Mouse (Mus musculus) c-Kit-negative CD71-positive TER-119-positive erythroid progenitor cells, embryonic 14.5 days (primary cell): Measurements from ENCODE around the gene Slc1a5.

Experiments
- DNase-seq: peaks from one replicate; pipeline ENCODE4 v3.0.0-alpha.2; 2013; ENCODE audit warnings: low read depth, low spot score

Slc1a5 gene

GRCm38 (mm10) chr7:16780825-16781554 is at the start of gene Slc1a5:
Gene Slc1a5, plus strand, starts transcription at chr7:16781340.
- peak; percentile 91 for DNase-seq

GRCm38 (mm10) chr7:16731893-16732422 is 49.2 kb upstream of the Slc1a5 start:
- DNase-seq = no peak

DNA sequence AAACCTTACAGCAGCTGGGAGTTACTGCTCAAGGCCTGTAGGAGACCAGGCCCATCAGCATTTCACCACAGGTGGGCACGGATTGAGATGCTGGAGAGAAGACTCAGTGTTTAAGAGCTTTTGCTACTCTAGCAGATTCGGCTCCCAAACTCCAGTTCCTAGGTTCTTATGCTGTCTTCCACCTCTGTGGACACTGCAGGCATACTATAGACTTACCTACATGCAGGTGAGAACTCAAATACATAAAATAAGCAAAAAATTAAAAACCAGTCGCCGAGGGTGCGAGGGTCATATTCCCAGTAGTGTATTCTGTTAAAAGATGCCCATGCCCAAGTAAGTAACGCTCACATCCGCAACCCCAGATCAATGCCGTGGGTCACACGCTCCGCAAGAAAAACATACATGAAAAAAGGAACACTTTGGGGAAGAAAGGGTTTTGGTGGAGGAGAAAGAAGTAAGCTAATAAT is 43.5 kb upstream of the Slc1a5 start:
- no peak for DNase-seq

- DNase-seq = peak; percentile 92
Observed at GRCm38 (mm10) chr7:16738073-16738696, 43.0 kb upstream of the Slc1a5 start, which contains the start of gene Ap2s1. Gene Ap2s1, plus strand, starts transcription at chr7:16738410.

DNA sequence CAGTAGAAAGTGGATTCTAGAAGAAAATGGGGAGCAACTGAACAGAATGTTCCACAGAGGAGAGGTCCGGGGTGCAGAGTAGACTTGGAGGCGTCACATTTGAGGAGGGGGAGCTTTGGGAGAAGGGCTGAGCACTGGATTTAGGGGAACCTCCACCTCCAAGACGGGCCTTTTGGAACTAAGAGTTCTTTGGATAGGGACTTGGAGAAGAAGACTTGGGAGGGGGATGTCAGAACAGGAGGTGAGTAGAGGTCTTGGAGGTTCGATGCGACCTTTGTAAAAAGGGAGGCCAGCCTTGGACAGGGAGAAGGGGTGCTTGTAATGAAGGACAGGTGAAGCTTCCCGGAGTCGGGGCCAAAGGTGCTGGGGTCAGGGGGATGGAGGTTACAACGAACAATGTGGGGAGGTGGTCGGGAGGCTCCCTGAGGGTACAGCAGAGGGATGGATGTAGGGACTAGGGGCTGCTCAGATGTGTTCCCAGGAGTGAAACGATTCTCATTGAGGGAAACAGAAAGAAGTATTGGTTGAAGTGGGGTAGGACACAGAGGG is 42.0 kb upstream of the Slc1a5 start:
- DNase-seq = no peak

DNA sequence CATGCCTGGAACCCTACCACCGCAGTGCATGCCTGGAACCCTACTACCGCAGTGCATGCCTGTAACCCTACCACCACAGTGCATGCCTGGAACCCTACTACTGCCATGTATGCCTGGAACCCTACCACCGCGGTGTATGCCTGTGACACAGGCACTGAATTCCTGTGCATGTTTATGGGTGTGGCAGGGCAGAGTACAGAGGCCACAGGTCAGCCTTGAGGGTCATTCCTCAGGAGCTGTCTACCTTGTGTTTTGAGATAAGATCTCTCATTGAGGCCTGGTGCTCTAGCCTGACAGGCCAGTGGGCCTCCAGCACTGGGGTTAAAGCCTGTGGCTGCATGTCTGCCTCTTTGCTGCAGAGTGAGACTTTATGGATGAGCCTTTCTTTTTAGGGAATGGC is 35.8 kb upstream of the Slc1a5 start:
- no peak for DNase-seq

DNA sequence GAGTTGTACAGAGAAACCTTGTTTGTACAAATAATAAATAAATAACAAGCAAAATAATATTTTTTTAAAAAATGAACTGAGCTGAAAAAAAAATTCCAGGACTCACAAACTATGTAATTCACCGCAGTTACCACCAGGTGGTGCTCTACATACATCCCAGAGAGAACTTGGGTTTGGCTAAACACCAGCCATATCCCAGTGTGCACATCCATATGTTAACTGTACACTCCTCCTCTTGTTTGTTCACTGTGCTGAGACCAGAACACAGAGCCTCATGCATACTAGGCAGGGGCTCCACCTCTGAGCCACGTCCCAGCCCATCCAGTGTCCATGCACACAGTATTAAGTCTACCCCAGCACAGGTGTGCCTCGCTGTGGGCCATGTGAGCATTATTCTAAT is 35.0 kb upstream of the Slc1a5 start:
- peak; percentile 71 for DNase-seq

DNA sequence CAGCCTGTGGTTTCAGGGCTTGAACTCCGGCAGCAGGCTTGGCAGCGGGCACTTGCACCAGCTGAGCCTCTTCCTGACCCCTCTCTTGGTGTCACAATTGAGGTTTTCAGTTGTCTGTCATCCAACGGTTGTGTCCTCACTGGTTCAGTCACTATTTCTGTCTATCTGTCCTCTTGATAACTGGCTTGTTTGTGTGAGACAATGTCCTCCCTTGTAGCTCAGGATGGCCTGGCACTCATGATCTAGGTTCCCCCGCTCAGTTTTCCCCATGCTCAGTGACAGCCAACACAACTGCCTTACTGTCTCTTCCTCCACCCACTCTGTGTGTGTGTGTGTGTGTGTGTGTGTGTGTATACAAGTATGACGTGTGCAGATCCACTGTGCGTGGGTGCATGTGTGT is 33.5 kb upstream of the Slc1a5 start:
- no peak for DNase-seq

DNA sequence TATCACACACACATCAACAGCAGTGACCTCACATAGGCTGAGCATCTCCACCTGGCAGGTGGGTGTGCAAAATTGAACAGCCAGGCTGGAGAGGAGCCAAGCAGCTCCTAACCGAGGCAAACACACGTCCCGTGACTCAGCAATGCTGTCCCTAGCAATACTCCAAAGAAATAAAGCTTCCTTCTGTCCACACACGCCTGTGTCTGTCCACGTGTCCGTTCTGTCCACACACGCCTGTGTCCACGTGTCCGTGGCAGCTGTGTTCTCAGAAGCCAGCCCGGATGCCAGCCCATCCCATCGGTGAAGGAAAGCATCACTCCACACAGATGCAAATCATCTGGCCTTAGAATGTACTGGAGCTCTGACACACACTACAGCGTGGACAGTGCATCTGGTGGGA is 29.1 kb upstream of the Slc1a5 start:
- no peak for DNase-seq

- no peak for DNase-seq
Observed at GRCm38 (mm10) chr7:16755362-16756017, 25.6 kb upstream of the Slc1a5 start.

DNA sequence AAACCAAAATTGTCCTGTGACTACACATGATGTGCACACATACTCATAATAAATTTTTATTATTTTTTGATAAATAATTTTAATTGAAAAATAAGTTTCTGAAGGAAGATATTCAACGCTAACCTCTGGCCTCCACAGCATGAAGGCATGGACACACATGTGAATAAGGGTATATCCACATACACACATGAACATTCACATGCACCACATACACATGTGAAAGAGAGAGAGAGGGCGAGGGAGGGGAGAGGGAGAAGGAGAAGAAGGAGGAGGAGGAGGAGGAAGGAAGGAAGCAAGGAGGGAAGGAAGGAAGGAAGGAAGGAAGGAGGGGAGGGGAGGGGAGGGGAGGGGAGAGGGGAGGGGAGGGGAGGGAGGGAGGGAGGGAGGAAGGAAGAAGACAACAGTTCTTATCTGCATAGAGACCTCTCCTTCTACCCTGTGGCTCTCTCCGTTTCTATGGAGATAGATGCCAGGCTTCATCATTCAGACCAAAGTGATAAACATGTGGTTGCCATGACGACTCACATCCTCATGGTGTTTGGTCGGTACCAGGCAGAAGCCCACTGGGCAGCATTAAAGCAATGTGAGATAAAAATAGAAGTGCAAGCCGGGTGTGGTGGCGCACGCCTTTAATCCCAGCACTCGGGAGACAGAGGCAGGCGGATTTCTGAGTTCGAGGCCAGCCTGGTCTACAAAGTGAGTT is 22.1 kb upstream of the Slc1a5 start:
- DNase-seq = no peak

- DNase-seq = no peak
Observed at GRCm38 (mm10) chr7:16760292-16760691, 20.8 kb upstream of the Slc1a5 start.

DNA sequence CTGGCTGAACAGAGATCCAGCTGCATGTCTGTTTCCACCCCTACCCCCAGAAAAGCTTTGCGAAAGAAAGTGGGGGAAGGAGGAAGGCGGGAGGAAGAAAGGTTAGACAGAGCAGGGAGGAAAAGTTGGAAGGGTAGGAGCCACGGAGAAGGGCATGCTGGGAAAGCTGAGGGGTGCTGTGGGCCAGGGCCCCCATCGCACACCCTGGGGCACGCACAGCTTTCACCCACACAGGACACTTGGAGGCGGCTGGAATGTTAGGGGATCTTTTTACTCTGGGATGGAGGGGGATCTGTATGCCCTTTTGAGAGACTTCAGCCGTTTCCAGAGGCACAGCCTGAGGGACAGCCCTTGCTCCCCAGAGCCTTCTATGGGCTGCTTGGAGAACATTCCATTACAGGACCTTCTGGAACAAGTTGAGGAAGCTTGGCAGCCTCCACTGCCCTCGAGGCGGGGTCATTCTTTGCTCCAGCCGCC is 20.1 kb upstream of the Slc1a5 start:
- DNase-seq = no peak

- no peak for DNase-seq
Observed at GRCm38 (mm10) chr7:16761630-16762029, 19.5 kb upstream of the Slc1a5 start.

DNA sequence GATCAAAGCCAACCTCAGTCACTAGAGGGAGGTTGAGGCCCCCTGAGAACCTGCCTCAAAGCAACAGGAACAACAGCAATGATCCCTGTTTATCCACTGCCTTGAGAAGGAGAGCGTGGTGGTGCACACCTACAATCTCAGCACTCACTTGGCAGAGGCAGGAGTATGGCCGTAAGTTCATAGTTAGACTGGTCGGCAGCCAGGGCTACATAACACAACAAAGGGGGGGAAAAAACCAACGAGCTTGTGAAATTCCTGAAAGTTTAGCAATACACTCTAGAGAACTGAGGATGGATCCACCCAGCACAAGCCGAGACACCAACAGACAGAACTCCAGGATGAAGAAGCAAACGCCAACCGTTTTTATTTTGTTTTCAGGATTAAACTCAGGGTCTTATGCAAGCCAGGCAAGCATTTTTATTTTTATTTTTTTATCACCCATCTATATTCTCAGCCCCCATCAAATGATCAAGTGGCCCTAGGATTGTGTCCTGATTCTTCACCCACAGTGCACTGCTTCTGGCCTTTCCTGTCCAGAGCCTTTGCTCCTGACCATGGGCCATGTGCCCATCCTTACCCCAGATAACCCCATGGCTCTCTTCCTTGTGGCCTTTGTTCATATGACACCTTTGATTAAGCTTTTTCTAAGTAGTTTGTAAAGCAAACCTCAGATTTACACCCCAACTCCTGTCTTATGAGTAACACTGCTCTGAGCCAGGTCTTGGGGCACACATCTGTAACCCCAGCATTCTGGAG is 17.5 kb upstream of the Slc1a5 start:
- no peak for DNase-seq

DNA sequence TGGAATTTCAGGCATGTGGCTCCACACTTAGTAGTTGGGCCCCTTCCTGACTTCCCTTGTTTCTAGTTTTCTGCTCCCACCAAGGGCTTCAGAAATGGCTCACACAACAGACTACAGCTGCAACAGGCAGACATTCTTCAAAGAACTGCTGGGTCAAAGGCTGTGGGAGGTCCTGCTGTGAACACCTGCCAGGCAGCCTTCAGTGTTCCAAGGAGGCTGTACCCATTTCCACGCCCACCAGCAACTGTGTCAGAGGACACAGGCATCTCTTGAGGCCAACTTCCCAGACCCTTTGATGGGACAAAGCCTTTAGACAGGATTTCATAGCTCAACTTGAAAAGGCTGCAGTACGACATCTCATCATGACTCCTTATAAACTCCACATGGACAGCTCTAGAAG is 14.7 kb upstream of the Slc1a5 start:
- no peak for DNase-seq

GRCm38 (mm10) chr7:16775888-16776287 is 5.3 kb upstream of the Slc1a5 start:
- no peak for DNase-seq

GRCm38 (mm10) chr7:16780076-16780475 is 1.1 kb upstream of the Slc1a5 start:
- DNase-seq = no peak

GRCm38 (mm10) chr7:16781555-16781815 is 345 bp downstream of the Slc1a5 start:
- no peak for DNase-seq

DNA sequence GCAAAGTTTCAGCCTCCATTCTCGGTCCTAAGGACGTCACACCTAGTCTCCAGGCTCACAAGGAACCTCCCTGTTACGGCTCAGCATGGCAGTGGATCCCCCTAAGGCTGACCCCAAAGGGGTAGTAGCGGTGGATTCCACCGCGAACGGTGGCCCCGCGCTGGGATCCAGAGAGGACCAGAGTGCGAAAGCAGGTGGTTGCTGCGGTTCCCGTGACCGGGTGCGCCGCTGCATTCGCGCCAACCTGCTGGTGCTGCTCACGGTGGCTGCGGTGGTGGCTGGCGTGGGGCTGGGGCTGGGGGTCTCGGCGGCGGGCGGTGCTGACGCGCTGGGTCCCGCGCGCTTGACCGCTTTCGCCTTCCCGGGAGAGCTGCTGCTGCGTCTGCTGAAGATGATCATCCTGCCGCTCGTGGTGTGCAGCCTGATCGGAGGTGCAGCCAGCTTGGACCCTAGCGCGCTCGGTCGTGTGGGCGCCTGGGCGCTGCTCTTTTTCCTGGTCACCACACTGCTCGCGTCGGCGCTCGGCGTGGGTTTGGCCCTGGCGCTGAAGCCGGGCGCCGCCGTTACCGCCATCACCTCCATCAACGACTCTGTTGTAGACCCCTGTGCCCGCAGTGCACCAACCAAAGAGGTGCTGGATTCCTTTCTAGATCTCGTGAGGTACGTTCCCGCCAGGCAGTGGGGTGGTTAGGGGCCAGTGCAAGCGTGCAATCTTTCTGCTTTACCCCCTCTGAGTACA is 845 bp downstream of the Slc1a5 start:
- no peak for DNase-seq
